Mouse (Mus musculus): ENCODE measurements around the gene Fyb. TPM values are rescaled to one million over a fixed set of nuclear protein-coding genes. Genes with fewer than 3 reads are reported as not detected.

Gene Fyb
- polyA plus RNA-seq, 1 experiment = 103 TPM

GRCm38 (mm10) chr15:6653046-6653445 lies 130.4 kb downstream of the Fyb start:
- H3K36me3 ChIP-seq (ENCODE audit: control insufficient read depth, insufficient read depth, low read length) = no peaks in the 10 kb centered on the region

GRCm38 (mm10) chr15:6658081-6658480 lies 135.4 kb downstream of the Fyb start:
- Histone ChIP-seq H3K27ac (ENCODE audit: control insufficient read depth, insufficient read depth, low read depth, low read length) (no peak overlapping the region), H3K4me1 (ENCODE audit: control insufficient read depth, insufficient read depth, low read length) (no peaks in the 10 kb centered on the region), H3K36me3 (ENCODE audit: control insufficient read depth, insufficient read depth, low read length) (no peaks in the 10 kb centered on the region), H3K27me3 (ENCODE audit: control insufficient read depth, insufficient read depth, low read length) (no peaks in the 10 kb centered on the region), H3K4me3 (ENCODE audit: control insufficient read depth, low read depth, low read length) (no peak overlapping the region)
- TF ChIP-seq POLR2A (IDR thresholded peaks at IDR 0.05; ENCODE audit: control insufficient read depth, low read depth, low read length) = no peak
- TF ChIP-seq CTCF (IDR thresholded peaks at IDR 0.05; ENCODE audit: control insufficient read depth, insufficient read depth, insufficient replicate concordance, low read depth, low read length) = no peak

More at GRCm38 (mm10) chr15:6653046-6653445, 130.4 kb downstream of the Fyb start:
- no peak for TF ChIP-seq CTCF (IDR thresholded peaks at IDR 0.05; ENCODE audit: control insufficient read depth, insufficient read depth, insufficient replicate concordance, low read depth, low read length)
- TF ChIP-seq POLR2A (IDR thresholded peaks at IDR 0.05; ENCODE audit: control insufficient read depth, low read depth, low read length) = no peak
- Histone ChIP-seq H3K27me3 (ENCODE audit: control insufficient read depth, insufficient read depth, low read length) (no peaks in the 10 kb centered on the region), H3K27ac (ENCODE audit: control insufficient read depth, insufficient read depth, low read depth, low read length) (no peak overlapping the region), H3K4me3 (ENCODE audit: control insufficient read depth, low read depth, low read length) (peak overlapping the region; percentile 81), H3K4me1 (ENCODE audit: control insufficient read depth, insufficient read depth, low read length) (no peaks in the 10 kb centered on the region; the same call in 1 of the 2 replicates)

DNA sequence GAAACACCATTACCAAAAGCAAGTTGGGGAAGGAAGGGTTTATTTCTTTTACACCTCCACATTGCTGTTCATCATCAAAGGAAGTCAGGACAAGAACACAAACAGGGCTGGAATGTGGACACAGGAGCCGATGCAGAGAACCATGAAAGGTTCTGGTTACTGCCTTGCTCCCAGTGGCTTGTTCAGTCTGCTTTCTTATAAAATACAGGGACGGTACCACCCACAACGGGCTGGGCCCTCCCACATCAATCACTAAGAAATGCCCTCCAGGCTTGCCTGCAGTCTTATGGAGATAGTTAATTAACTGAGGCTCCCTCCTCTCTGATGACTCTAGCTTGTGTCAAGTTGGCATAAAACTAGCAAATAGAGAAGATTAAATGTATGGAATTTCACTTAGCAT lies 139.3 kb downstream of the Fyb start:
- H3K36me3 ChIP-seq (ENCODE audit: control insufficient read depth, insufficient read depth, low read length) = no peaks in the 10 kb centered on the region
- H3K4me1 ChIP-seq (ENCODE audit: control insufficient read depth, insufficient read depth, low read length) = no peaks in the 10 kb centered on the region
- no peak overlapping the region for H3K27ac ChIP-seq (ENCODE audit: control insufficient read depth, insufficient read depth, low read depth, low read length)
- no peak for TF ChIP-seq CTCF (IDR thresholded peaks at IDR 0.05; ENCODE audit: control insufficient read depth, insufficient read depth, insufficient replicate concordance, low read depth, low read length)
- TF ChIP-seq POLR2A (IDR thresholded peaks at IDR 0.05; ENCODE audit: control insufficient read depth, low read depth, low read length) = no peak
- H3K27me3 ChIP-seq (ENCODE audit: control insufficient read depth, insufficient read depth, low read length) = no peaks in the 10 kb centered on the region
- no peak overlapping the region for H3K4me3 ChIP-seq (ENCODE audit: control insufficient read depth, low read depth, low read length)

DNA sequence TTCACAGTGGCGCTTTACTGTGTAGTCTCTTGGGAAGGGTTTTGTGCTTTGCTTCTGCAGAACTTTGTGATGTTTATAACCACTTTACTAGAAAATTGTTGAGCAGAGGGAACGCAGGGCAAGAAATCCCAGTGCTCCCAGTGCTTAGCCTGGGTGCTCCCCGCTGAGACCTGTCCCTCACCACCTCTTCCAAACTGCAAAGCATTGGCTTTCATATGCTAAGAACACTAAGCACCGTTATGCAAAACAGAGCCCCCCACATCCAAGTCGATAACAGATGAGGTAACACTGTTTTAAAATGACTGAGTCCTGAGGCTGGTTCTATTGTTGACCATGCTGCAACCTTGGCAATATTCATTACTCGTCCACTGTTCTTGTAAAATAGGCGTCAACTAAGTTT lies 141.3 kb downstream of the Fyb start:
- no peak overlapping the region for H3K4me3 ChIP-seq (ENCODE audit: control insufficient read depth, low read depth, low read length)
- H3K4me1 ChIP-seq (ENCODE audit: control insufficient read depth, insufficient read depth, low read length) = no peaks in the 10 kb centered on the region
- H3K27me3 ChIP-seq (ENCODE audit: control insufficient read depth, insufficient read depth, low read length) = no peaks in the 10 kb centered on the region
- no peak overlapping the region for H3K27ac ChIP-seq (ENCODE audit: control insufficient read depth, insufficient read depth, low read depth, low read length)
- TF ChIP-seq CTCF (IDR thresholded peaks at IDR 0.05; ENCODE audit: control insufficient read depth, insufficient read depth, insufficient replicate concordance, low read depth, low read length) (no peak), POLR2A (IDR thresholded peaks at IDR 0.05; ENCODE audit: control insufficient read depth, low read depth, low read length) (no peak)
- H3K36me3 ChIP-seq (ENCODE audit: control insufficient read depth, insufficient read depth, low read length) = no peaks in the 10 kb centered on the region

GRCm38 (mm10) chr15:6666072-6666471 lies 143.4 kb downstream of the Fyb start:
- TF ChIP-seq POLR2A (IDR thresholded peaks at IDR 0.05; ENCODE audit: control insufficient read depth, low read depth, low read length) (no peak), CTCF (IDR thresholded peaks at IDR 0.05; ENCODE audit: control insufficient read depth, insufficient read depth, insufficient replicate concordance, low read depth, low read length) (no peak)
- Histone ChIP-seq H3K27me3 (ENCODE audit: control insufficient read depth, insufficient read depth, low read length) (no peaks in the 10 kb centered on the region), H3K4me1 (ENCODE audit: control insufficient read depth, insufficient read depth, low read length) (no peaks in the 10 kb centered on the region), H3K27ac (ENCODE audit: control insufficient read depth, insufficient read depth, low read depth, low read length) (peak overlapping the region; percentile 17; the same call in 1 of the 2 replicates), H3K36me3 (ENCODE audit: control insufficient read depth, insufficient read depth, low read length) (no peaks in the 10 kb centered on the region), H3K4me3 (ENCODE audit: control insufficient read depth, low read depth, low read length) (no peak overlapping the region)

GRCm38 (mm10) chr15:6668793-6669437 lies 146.3 kb downstream of the Fyb start:
- H3K27ac ChIP-seq (ENCODE audit: control insufficient read depth, insufficient read depth, low read depth, low read length) = no peak overlapping the region
- no peaks in the 10 kb centered on the region for H3K4me1 ChIP-seq (ENCODE audit: control insufficient read depth, insufficient read depth, low read length)
- no peak for TF ChIP-seq CTCF (IDR thresholded peaks at IDR 0.05; ENCODE audit: control insufficient read depth, insufficient read depth, insufficient replicate concordance, low read depth, low read length)
- no peaks in the 10 kb centered on the region for H3K36me3 ChIP-seq (ENCODE audit: control insufficient read depth, insufficient read depth, low read length)
- no peaks in the 10 kb centered on the region for H3K27me3 ChIP-seq (ENCODE audit: control insufficient read depth, insufficient read depth, low read length)
- no peak overlapping the region for H3K4me3 ChIP-seq (ENCODE audit: control insufficient read depth, low read depth, low read length)

DNA sequence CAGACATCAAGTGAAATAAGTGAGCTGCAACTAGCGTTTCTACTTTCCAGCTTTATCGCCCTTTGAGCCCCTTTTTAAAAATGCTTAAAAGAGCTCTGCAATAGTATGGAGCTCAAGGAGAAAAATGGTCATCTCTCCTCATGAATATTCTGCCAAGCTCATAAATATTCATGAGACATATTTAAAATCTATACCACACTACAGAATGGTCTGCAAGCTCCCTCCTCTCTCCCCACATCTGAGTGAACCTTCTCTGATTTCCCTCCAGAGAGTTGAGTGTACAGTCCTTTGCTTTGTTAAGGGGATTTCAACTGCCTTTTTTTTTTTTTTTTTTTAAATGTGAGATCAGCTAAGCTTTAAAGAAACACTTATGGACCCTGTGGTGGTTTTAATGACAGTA lies 155.8 kb downstream of the Fyb start:
- H3K27me3 ChIP-seq (ENCODE audit: control insufficient read depth, insufficient read depth, low read length) = no peaks in the 10 kb centered on the region
- no peaks in the 10 kb centered on the region for H3K36me3 ChIP-seq (ENCODE audit: control insufficient read depth, insufficient read depth, low read length)
- TF ChIP-seq POLR2A (IDR thresholded peaks at IDR 0.05; ENCODE audit: control insufficient read depth, low read depth, low read length) (no peak), CTCF (IDR thresholded peaks at IDR 0.05; ENCODE audit: control insufficient read depth, insufficient read depth, insufficient replicate concordance, low read depth, low read length) (no peak)
- H3K4me1 ChIP-seq (ENCODE audit: control insufficient read depth, insufficient read depth, low read length) = no peaks in the 10 kb centered on the region
- H3K27ac ChIP-seq (ENCODE audit: control insufficient read depth, insufficient read depth, low read depth, low read length) = no peak overlapping the region
- H3K4me3 ChIP-seq (ENCODE audit: control insufficient read depth, low read depth, low read length) = no peak overlapping the region

All from testis, adult 2 months (tissue).